9 mouse cellular contexts compared by ENCODE assay signal in genomic region chr5:115280050-115280687, GRCm38 (mm10). TPM values are rescaled to one million over a fixed set of nuclear protein-coding genes. Genes with fewer than 3 reads are reported as not detected.
DNase-seq lines count a peak whose midpoint lies in the region; ATAC-seq and TF ChIP-seq lines count a peak whose summit lies in the region.
"Had no signal": no experiment of that assay in that cellular context is flagged by ENCODE, and none has a peak within 500 bp of the region (broad histone marks: within the 10 kb centered on the region; RNA-seq: fewer than 3 reads in every experiment).

No protein-coding gene starts in this region.

- TF ChIP-seq CTCF in heart, adult 2 months (IDR thresholded peaks at IDR 0.05) = no peak
- no peak for TF ChIP-seq CTCF in E14TG2a.4 (conservative IDR thresholded peaks at IDR 0.05; ENCODE audit: low read length)
- 0 out of 2 replicates have a peak, but pooled peaks have one; percentile 4 for TF ChIP-seq CTCF in hindbrain, postnatal 0 days (IDR thresholded peaks at IDR 0.05; ENCODE audit: low read depth)
- TF ChIP-seq CTCF in thymus, adult 2 months (IDR thresholded peaks at IDR 0.05; ENCODE audit: borderline replicate concordance, control insufficient read depth, extremely low read depth, insufficient read depth, low read length, poor library complexity) = no peak

- peak overlapping the region; percentile 85 for H3K27ac ChIP-seq in heart, adult 2 months
- H3K27ac ChIP-seq in embryonic facial prominence, embryonic 12.5 days = 0 out of 2 replicates have a peak overlapping the region, but pooled peaks have one; percentile 12
- peak overlapping the region; percentile 73; the same call in 1 of the 2 replicates for H3K27ac ChIP-seq in hindbrain, postnatal 0 days
- no peak overlapping the region for H3K27ac ChIP-seq in thymus, adult 2 months (ENCODE audit: control insufficient read depth, insufficient read depth, low read length)

- H3K9me3 ChIP-seq in E14TG2a.4 (ENCODE audit: low read length) = no peaks in the 10 kb centered on the region
- H3K9me3 ChIP-seq in embryonic facial prominence, embryonic 12.5 days = no peaks in the 10 kb centered on the region
- no peaks in the 10 kb centered on the region for H3K9me3 ChIP-seq in hindbrain, postnatal 0 days (ENCODE audit: low read length)

- peaks cover 4% of the 10 kb centered on the region; the same call in 1 of the 2 replicates for H3K4me1 ChIP-seq in heart, adult 2 months (ENCODE audit: control insufficient read depth, insufficient read depth, low read length)
- H3K4me1 ChIP-seq in E14TG2a.4 (replicated peaks; ENCODE audit: low read depth, low read length) = peaks cover 26% of the 10 kb centered on the region
- H3K4me1 ChIP-seq in embryonic facial prominence, embryonic 12.5 days = peaks cover 4% of the 10 kb centered on the region
- no peaks in the 10 kb centered on the region for H3K4me1 ChIP-seq in hindbrain, postnatal 0 days (ENCODE audit: insufficient read depth, low read length)
- peaks cover 5% of the 10 kb centered on the region; the same call in 1 of the 2 replicates for H3K4me1 ChIP-seq in thymus, adult 2 months (replicated peaks; ENCODE audit: control insufficient read depth, insufficient read depth, low read length)

- H3K79me2 ChIP-seq in heart, adult 2 months (replicated peaks; ENCODE audit: control insufficient read depth, insufficient read depth, low read length) = peaks cover 2% of the 10 kb centered on the region; the same call in 1 of the 2 replicates

- peak overlapping the region; percentile 93 for H3K4me3 ChIP-seq in heart, adult 2 months
- H3K4me3 ChIP-seq in E14TG2a.4 (replicated peaks; ENCODE audit: low read length) = peak overlapping the region; percentile 99
- peak overlapping the region; percentile 83 for H3K4me3 ChIP-seq in embryonic facial prominence, embryonic 12.5 days
- H3K4me3 ChIP-seq in hindbrain, postnatal 0 days (ENCODE audit: low read length) = peak overlapping the region; percentile 97
- peak overlapping the region; percentile 87 for H3K4me3 ChIP-seq in thymus, adult 2 months (ENCODE audit: control insufficient read depth, insufficient read depth, low read length)

- TF ChIP-seq EP300 in heart, adult 2 months (IDR thresholded peaks at IDR 0.05; ENCODE audit: insufficient read depth, low read depth, low read length) = no peak

- peak overlapping the region; percentile 78 for H3K4me2 ChIP-seq in embryonic facial prominence, embryonic 12.5 days (replicated peaks)
- H3K4me2 ChIP-seq in hindbrain, postnatal 0 days (ENCODE audit: low read depth, low read length) = peak overlapping the region; percentile 86

- peak overlapping the region; percentile 95 for H3K9ac ChIP-seq in heart, adult 2 months (ENCODE audit: low read depth, low read length)
- H3K9ac ChIP-seq in embryonic facial prominence, embryonic 12.5 days = peak overlapping the region; percentile 70
- peak overlapping the region; percentile 86 for H3K9ac ChIP-seq in hindbrain, postnatal 0 days (replicated peaks; ENCODE audit: low read length)

- TF ChIP-seq POLR2A in heart, adult 2 months (IDR thresholded peaks at IDR 0.05; ENCODE audit: insufficient read depth, low read depth, low read length) = no peak
- no peak for TF ChIP-seq POLR2A in thymus, adult 2 months (IDR thresholded peaks at IDR 0.05; ENCODE audit: control insufficient read depth, extremely low read depth, insufficient read depth, low read length, poor library complexity)

- no peak for DNase-seq in heart, adult 2 months
- no peak for DNase-seq in heart, adult 18-20 months
- DNase-seq in hindbrain, postnatal 0 days (ENCODE audit: low spot score) = no peak
- peak; percentile 45 for DNase-seq in thymus, adult 2 months
- no peak for DNase-seq in c-Kit-positive CD71-positive TER-119-positive erythroid progenitor cells, embryonic 14.5 days (ENCODE audit: low spot score)

- intact Hi-C loops in heart, adult 2 months (cut with DNase I) = loop anchor here (2.0 to 5.0 kb wide), 2 partner anchors 21 to 62 kb away; partner anchors contain the start of genes Dynll1, Gatc and Triap1

- H3K27me3 ChIP-seq in heart, adult 2 months (ENCODE audit: control insufficient read depth, insufficient read depth, low read length) = no peaks in the 10 kb centered on the region
- no peaks in the 10 kb centered on the region for H3K27me3 ChIP-seq in E14TG2a.4 (ENCODE audit: insufficient read depth, low read length)
- H3K27me3 ChIP-seq in embryonic facial prominence, embryonic 12.5 days = no peaks in the 10 kb centered on the region
- no peaks in the 10 kb centered on the region for H3K27me3 ChIP-seq in hindbrain, postnatal 0 days (ENCODE audit: insufficient read depth, low read length)
- no peaks in the 10 kb centered on the region for H3K27me3 ChIP-seq in thymus, adult 2 months (ENCODE audit: control insufficient read depth, insufficient read depth, low read length)
- H3K27me3 ChIP-seq: Patski had no signal

- WGBS in heart, adult 2 months = 4% methylated on average over 17 of the region's 17 CpGs
- WGBS in embryonic facial prominence, embryonic 12.5 days = 8% methylated on average over 17 of the region's 17 CpGs
- WGBS in hindbrain, postnatal 0 days = 5% methylated on average over 17 of the region's 17 CpGs
- 2% methylated on average over 17 of the region's 17 CpGs for WGBS in thymus, adult 2 months

- H3K36me3 ChIP-seq in heart, adult 2 months (ENCODE audit: control insufficient read depth, insufficient read depth, low read length) = no peaks in the 10 kb centered on the region
- peaks cover 26% of the 10 kb centered on the region for H3K36me3 ChIP-seq in E14TG2a.4 (ENCODE audit: insufficient read depth, low read length)
- peaks cover 20% of the 10 kb centered on the region for H3K36me3 ChIP-seq in embryonic facial prominence, embryonic 12.5 days
- H3K36me3 ChIP-seq in hindbrain, postnatal 0 days (ENCODE audit: insufficient read depth, low read length) = peaks cover 16% of the 10 kb centered on the region
- peaks cover 8% of the 10 kb centered on the region for H3K36me3 ChIP-seq in thymus, adult 2 months (ENCODE audit: control insufficient read depth, insufficient read depth, low read length)

- ATAC-seq in embryonic facial prominence, embryonic 12.5 days (ENCODE audit: insufficient number of reproducible peaks, insufficient read depth, low FRiP score, low TSS enrichment) = no peak
- ATAC-seq in hindbrain, postnatal 0 days = peak; percentile 46
- 0 out of 2 replicates have a peak, but pooled peaks have one; percentile 20 for ATAC-seq in megakaryocyte-erythroid progenitor cell, adult 5-6 weeks (replicated peaks; ENCODE audit: low FRiP score, low TSS enrichment, poor library complexity, severe bottlenecking)
- ATAC-seq: Patski had no signal

RNA-seq across cellular contexts. Expression of gene Coq5, which starts 0.7 kb away (rescaled TPM):
- total RNA-seq in heart, adult 2 months (2021) = 100 to 1,000 TPM; 140 to 146 TPM
- 57.1 and 84.0 TPM in 2 replicates for polyA plus RNA-seq in heart, adult 2 months (2012; rRNA removed)
- total RNA-seq in heart, adult 18-20 months (2021) = 100 to 1,000 TPM; 150 to 174 TPM
- polyA plus RNA-seq in embryonic facial prominence, embryonic 12.5 days (2016; fragmentation: Nextera tagmentation; extraction: Ambion mirVana) = 45.5 and 46.2 TPM in 2 replicates
- 30.5 and 31.4 TPM in 2 replicates for total RNA-seq in hindbrain, postnatal 0 days (2014; rRNA removed)
- polyA plus RNA-seq in hindbrain, postnatal 0 days (2015; fragmentation: Nextera tagmentation; extraction: Ambion mirVana) = 47.1 and 47.5 TPM in 2 replicates
- total RNA-seq in megakaryocyte-erythroid progenitor cell, adult 5-6 weeks (2014; fragmentation: Nextera tagmentation) = 23.0 and 35.5 TPM in 2 replicates
- total RNA-seq in megakaryocyte-erythroid progenitor cell, adult 5-6 weeks (2017) = 71.1 and 78.6 TPM in 2 replicates
- 11.6 and 12.5 TPM in 2 replicates for polyA plus RNA-seq in thymus, adult 2 months (2012; rRNA removed)

RNA-seq across cellular contexts. Expression of gene Rnf10, which starts 7.5 kb away (rescaled TPM):
- total RNA-seq in heart, adult 2 months (2021) = 100 to 1,000 TPM; 391 to 397 TPM
- 175 and 205 TPM in 2 replicates for polyA plus RNA-seq in heart, adult 2 months (2012; rRNA removed)
- 100 to 1,000 TPM; 373 to 434 TPM for total RNA-seq in heart, adult 18-20 months (2021)
- polyA plus RNA-seq in embryonic facial prominence, embryonic 12.5 days (2016; fragmentation: Nextera tagmentation; extraction: Ambion mirVana) = 184 and 187 TPM in 2 replicates
- total RNA-seq in hindbrain, postnatal 0 days (2014; rRNA removed) = 108 and 112 TPM in 2 replicates
- polyA plus RNA-seq in hindbrain, postnatal 0 days (2015; fragmentation: Nextera tagmentation; extraction: Ambion mirVana) = 141 and 145 TPM in 2 replicates
- 47.4 and 71.5 TPM in 2 replicates for total RNA-seq in megakaryocyte-erythroid progenitor cell, adult 5-6 weeks (2014; fragmentation: Nextera tagmentation)
- total RNA-seq in megakaryocyte-erythroid progenitor cell, adult 5-6 weeks (2017) = 35.9 and 36.9 TPM in 2 replicates
- polyA plus RNA-seq in thymus, adult 2 months (2012; rRNA removed) = 178 and 224 TPM in 2 replicates

RNA-seq across cellular contexts. Expression of gene Dynll1, which starts 20.6 kb away (rescaled TPM):
- 10 to 100 TPM; 65.1 to 85.6 TPM for total RNA-seq in heart, adult 2 months (2021)
- 65.2 and 83.8 TPM in 2 replicates for polyA plus RNA-seq in heart, adult 2 months (2012; rRNA removed)
- total RNA-seq in heart, adult 18-20 months (2021) = 10 to 100 TPM; 95.3 to 98.8 TPM
- 1,589 and 1,712 TPM in 2 replicates for polyA plus RNA-seq in embryonic facial prominence, embryonic 12.5 days (2016; fragmentation: Nextera tagmentation; extraction: Ambion mirVana)
- total RNA-seq in hindbrain, postnatal 0 days (2014; rRNA removed) = 184 and 239 TPM in 2 replicates
- 1,016 and 1,030 TPM in 2 replicates for polyA plus RNA-seq in hindbrain, postnatal 0 days (2015; fragmentation: Nextera tagmentation; extraction: Ambion mirVana)
- total RNA-seq in megakaryocyte-erythroid progenitor cell, adult 5-6 weeks (2014; fragmentation: Nextera tagmentation) = 550 and 746 TPM in 2 replicates
- 379 and 555 TPM in 2 replicates for total RNA-seq in megakaryocyte-erythroid progenitor cell, adult 5-6 weeks (2017)
- 407 and 496 TPM in 2 replicates for polyA plus RNA-seq in thymus, adult 2 months (2012; rRNA removed)

RNA-seq across cellular contexts. Expression of gene Pop5, which starts 44.5 kb away (rescaled TPM):
- 10 to 100 TPM; 32.2 to 38.1 TPM for total RNA-seq in heart, adult 2 months (2021)
- polyA plus RNA-seq in heart, adult 2 months (2012; rRNA removed) = 36.2 and 43.8 TPM in 2 replicates
- total RNA-seq in heart, adult 18-20 months (2021) = 10 to 100 TPM; 35.6 to 37.4 TPM
- 82.1 and 93.4 TPM in 2 replicates for polyA plus RNA-seq in embryonic facial prominence, embryonic 12.5 days (2016; fragmentation: Nextera tagmentation; extraction: Ambion mirVana)
- total RNA-seq in hindbrain, postnatal 0 days (2014; rRNA removed) = 28.8 and 55.6 TPM in 2 replicates
- 99.1 and 99.3 TPM in 2 replicates for polyA plus RNA-seq in hindbrain, postnatal 0 days (2015; fragmentation: Nextera tagmentation; extraction: Ambion mirVana)
- 130 and 136 TPM in 2 replicates for total RNA-seq in megakaryocyte-erythroid progenitor cell, adult 5-6 weeks (2014; fragmentation: Nextera tagmentation)
- 69.1 and 154 TPM in 2 replicates for total RNA-seq in megakaryocyte-erythroid progenitor cell, adult 5-6 weeks (2017)
- polyA plus RNA-seq in thymus, adult 2 months (2012; rRNA removed) = 166 and 189 TPM in 2 replicates

RNA-seq across cellular contexts. Expression of gene Srsf9, which starts 46.8 kb away (rescaled TPM):
- 10 to 100 TPM; 14.9 to 16.1 TPM for total RNA-seq in heart, adult 2 months (2021)
- 11.8 and 15.3 TPM in 2 replicates for polyA plus RNA-seq in heart, adult 2 months (2012; rRNA removed)
- total RNA-seq in heart, adult 18-20 months (2021) = 10 to 100 TPM; 18.2 to 19.2 TPM
- polyA plus RNA-seq in embryonic facial prominence, embryonic 12.5 days (2016; fragmentation: Nextera tagmentation; extraction: Ambion mirVana) = 418 and 420 TPM in 2 replicates
- total RNA-seq in hindbrain, postnatal 0 days (2014; rRNA removed) = 42.5 and 47.5 TPM in 2 replicates
- 119 and 127 TPM in 2 replicates for polyA plus RNA-seq in hindbrain, postnatal 0 days (2015; fragmentation: Nextera tagmentation; extraction: Ambion mirVana)
- 74.7 and 96.0 TPM in 2 replicates for total RNA-seq in megakaryocyte-erythroid progenitor cell, adult 5-6 weeks (2014; fragmentation: Nextera tagmentation)
- total RNA-seq in megakaryocyte-erythroid progenitor cell, adult 5-6 weeks (2017) = 61.6 and 108 TPM in 2 replicates
- 67.6 and 92.9 TPM in 2 replicates for polyA plus RNA-seq in thymus, adult 2 months (2012; rRNA removed)
